Mouse (Mus musculus) thymus, postnatal 0 days (tissue): Measurements from ENCODE around the gene Fbxl15. TPM values are rescaled to one million over a fixed set of nuclear protein-coding genes. Genes with fewer than 3 reads are reported as not detected.

Experiments
- DNase-seq: peaks from one replicate; pipeline ENCODE4 v3.0.0-alpha.2; 2015; ENCODE audit warnings: low spot score
- polyA plus RNA-seq: library from polyadenylated mRNA; unstranded; fragments of >200 nt; fragmentation: Nextera tagmentation; extraction: Ambion mirVana; gene quantifications from 2 replicates; pipeline ENCODE4 v1.2.1, GENCODE M21; 2015

The Fbxl15 gene
- polyA plus RNA-seq, 1 experiment from 2014 or later: 8.3 TPM

- no peak for DNase-seq
Observed at GRCm38 (mm10) chr19:46322144-46322995, 5.6 kb upstream of the Fbxl15 start.

- no peak for DNase-seq
Observed at GRCm38 (mm10) chr19:46322996-46323572, 4.9 kb upstream of the Fbxl15 start.

GRCm38 (mm10) chr19:46323716-46324115 is 4.3 kb upstream of the Fbxl15 start:
- no peak for DNase-seq

- DNase-seq: no peak
Observed at GRCm38 (mm10) chr19:46324366-46324765, 3.6 kb upstream of the Fbxl15 start.

- DNase-seq: no peak
Observed at GRCm38 (mm10) chr19:46324918-46325317, 3.1 kb upstream of the Fbxl15 start.

GRCm38 (mm10) chr19:46326019-46326755 is 1.8 kb upstream of the Fbxl15 start:
- no peak for DNase-seq

GRCm38 (mm10) chr19:46326756-46327305 is 1.2 kb upstream of the Fbxl15 start, which contains the start of gene Psd:
TSS of gene Psd (minus strand) at chr19:46327156.
- peak; percentile 61 for DNase-seq

- DNase-seq: no peak
Observed at GRCm38 (mm10) chr19:46327531-46328064, 386 bp upstream of the Fbxl15 start.

- no peak for DNase-seq
Observed at GRCm38 (mm10) chr19:46329031-46329641, 1.2 kb downstream of the Fbxl15 start.

GRCm38 (mm10) chr19:46329951-46330350 is 2.0 kb downstream of the Fbxl15 start:
- DNase-seq: peak; percentile 36

GRCm38 (mm10) chr19:46330696-46331095 is 2.7 kb downstream of the Fbxl15 start:
- DNase-seq: no peak

GRCm38 (mm10) chr19:46331326-46331725 is 3.3 kb downstream of the Fbxl15 start:
- no peak for DNase-seq

- DNase-seq: no peak
Observed at GRCm38 (mm10) chr19:46331936-46332335, 4.0 kb downstream of the Fbxl15 start.

GRCm38 (mm10) chr19:46332721-46333339 is 4.8 kb downstream of the Fbxl15 start:
- DNase-seq: no peak

GRCm38 (mm10) chr19:46333906-46334305 is 5.9 kb downstream of the Fbxl15 start:
- DNase-seq: no peak

GRCm38 (mm10) chr19:46337719-46338330 is 9.8 kb downstream of the Fbxl15 start:
- DNase-seq: no peak

GRCm38 (mm10) chr19:46338331-46338936 is 10.4 kb downstream of the Fbxl15 start, which contains the start of gene Cuedc2:
TSS of gene Cuedc2 (minus strand) at chr19:46338702.
- DNase-seq: peak; percentile 96

- DNase-seq: no peak
Observed at GRCm38 (mm10) chr19:46338942-46339286, 10.9 kb downstream of the Fbxl15 start.

GRCm38 (mm10) chr19:46339287-46339971 is 11.4 kb downstream of the Fbxl15 start:
- no peak for DNase-seq
